Mouse (Mus musculus): Measurements from ENCODE around the gene Borcs8.
A peak's percentile ranks its signal among the peaks of the same experiment; 100 is the strongest.

Gene Borcs8

DNA sequence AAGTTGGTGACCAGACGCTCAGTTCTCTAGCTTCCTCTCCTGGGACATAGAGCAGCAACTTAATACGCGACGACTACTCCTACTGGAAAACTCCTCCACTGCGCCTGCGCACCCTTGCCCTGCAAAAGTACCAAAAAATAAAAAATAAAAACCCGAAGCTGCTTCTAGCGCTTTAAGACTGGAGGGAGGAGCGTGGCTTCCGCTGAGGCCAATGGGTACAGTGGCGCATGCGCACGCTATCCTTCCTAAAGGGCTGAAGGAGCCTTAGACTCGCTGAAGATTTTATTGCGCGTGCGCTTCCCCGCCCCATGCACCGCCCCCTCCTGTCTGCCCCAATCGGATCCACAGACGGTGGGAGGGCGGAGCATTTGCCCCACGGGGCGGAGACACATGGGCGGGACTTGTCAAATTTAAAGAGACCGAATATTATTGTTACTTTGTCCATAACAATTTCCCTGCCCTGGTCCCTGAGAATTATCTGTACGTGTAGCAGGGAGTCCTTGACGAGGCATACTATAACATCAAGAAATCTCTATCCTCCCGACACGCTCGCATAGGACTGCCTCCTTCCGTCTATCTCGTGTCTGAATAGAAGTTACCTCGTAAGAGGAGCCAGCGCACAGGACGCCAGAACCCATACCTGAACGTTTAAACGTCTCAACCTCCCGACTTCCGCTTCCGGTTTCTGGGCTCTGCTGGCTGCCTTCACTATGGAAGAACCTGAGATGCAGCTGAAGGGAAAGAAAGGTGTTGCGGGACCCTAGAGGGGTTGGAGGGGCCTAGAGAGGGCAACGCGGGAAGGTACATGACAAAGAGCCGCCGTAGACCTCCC is at the start of gene Borcs8, which contains the start of the genes Rfxank and Mef2b:
TSS of gene Borcs8 (plus strand) at position 474 of the 832 bp plus-strand sequence.
TSS of gene Rfxank (minus strand) at position 129 of the 832 bp plus-strand sequence.
TSS of gene Mef2b (plus strand) at position 686 of the 832 bp plus-strand sequence.
- peak; percentile 99 for DNase-seq (ENCODE audit: low read depth, low spot score)

- DNase-seq (ENCODE audit: low read depth, low spot score) = no peak
Observed at GRCm38 (mm10) chr8:70092786-70093185, 46.5 kb upstream of the Borcs8 start.

DNA sequence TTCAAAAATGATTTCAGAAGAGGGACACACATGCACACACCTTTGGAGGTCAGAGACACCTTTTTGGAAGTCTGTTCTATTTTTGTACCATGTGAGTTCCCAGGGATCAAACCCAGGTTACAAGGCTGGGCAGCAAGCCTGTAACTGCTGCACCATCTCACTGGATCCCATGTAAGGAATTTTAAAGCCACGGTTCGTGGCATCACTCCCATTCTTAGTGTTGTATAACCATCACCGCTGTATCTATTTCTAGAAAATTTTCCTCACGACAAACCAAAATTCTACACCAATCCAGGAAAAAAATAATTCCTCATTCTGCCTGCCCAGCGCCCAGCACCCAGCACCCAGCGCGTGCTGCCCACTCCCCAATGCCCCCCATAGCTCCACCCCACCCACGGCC is 40.0 kb upstream of the Borcs8 start:
- DNase-seq (ENCODE audit: low read depth, low spot score) = no peak

DNA sequence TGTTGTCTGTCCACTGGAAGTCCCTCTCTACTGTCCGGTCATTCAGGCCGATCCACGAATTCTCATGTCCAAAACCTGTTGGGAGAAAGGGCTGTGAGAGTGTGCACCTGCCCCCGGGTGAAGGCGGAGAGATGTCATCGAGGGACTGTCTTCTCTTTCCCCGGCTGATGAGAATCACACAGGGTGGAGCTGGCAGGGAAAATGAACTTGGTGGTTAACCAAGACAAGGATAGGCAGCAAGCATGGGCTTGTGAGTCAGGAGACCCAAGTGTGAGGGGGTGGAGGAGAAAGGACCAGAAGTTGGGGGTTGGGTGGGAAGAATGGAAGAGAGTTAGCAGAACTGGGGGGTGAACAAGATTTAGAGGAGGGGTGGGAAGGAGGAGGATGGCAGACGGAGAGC is 39.1 kb upstream of the Borcs8 start:
- no peak for DNase-seq (ENCODE audit: low read depth, low spot score)

- no peak for DNase-seq (ENCODE audit: low read depth, low spot score)
Observed at GRCm38 (mm10) chr8:70104506-70104905, 34.8 kb upstream of the Borcs8 start.

DNA sequence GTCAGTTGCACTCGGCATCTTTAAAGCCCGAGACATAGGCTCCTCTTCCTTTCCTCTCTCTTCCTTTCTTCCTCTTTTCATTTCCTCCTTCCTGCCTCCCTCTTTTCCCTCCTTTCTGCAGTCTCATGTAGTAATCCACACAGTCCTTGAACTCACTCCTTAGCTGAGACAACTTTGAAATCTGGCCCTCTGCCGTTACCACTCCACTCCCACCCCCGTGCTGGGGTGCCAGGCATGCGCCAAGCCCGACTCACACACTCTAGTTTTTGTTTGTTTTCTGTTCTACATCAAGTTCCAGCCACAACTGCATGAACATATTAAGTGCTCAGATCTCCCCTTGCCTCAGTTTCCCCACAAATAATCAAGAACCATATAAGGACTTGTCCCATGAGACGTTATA is 34.4 kb upstream of the Borcs8 start:
- DNase-seq (ENCODE audit: low read depth, low spot score) = no peak

DNA sequence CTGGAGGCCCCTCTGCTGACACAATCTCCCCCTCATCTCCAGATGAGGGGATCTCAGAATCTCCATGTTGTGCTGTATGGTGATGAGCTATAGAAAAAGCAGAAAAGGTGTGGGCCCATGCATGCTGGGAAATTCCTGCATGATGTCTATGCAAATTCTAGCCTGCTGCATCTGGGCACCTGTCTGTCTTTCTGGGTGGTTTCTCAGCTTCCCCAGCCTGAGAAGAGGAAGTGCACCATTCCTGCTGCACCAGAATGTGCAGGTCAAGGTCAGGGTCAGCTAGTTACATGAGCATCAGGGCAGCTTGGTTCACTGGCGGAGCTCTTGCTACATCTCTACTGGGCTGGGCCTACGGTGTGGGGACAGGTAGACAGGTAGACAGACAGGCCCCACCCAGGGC is 28.8 kb upstream of the Borcs8 start:
- no peak for DNase-seq (ENCODE audit: low read depth, low spot score)

DNA sequence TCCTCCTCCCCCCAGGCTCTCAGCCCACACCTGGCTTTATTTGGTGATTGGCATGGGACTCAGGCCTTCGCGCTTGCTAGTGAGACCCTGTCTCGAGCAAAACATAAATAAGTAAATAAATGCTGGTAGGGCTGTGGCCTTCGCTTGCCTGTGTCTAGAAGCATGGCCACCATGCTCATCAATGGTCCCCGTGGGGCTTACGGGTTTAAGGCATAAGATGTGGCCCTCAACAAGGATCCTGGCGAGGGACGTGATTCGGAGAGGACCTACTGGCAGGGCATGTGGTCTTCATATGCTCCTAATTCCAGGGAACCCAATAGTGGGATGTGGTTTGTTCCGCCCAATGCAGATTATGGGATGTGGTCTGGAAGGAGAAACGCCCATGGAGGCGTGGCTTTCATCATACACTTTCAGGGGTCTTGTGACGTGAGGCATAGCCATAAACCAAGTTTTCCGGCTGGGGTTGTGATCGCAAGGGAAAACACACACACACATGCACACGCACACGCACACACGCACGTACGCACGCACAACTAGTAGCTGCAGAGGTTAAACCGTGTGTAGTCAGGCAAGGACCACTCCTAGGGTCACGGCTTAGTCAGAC is 28.0 kb upstream of the Borcs8 start:
- no peak for DNase-seq (ENCODE audit: low read depth, low spot score)

DNA sequence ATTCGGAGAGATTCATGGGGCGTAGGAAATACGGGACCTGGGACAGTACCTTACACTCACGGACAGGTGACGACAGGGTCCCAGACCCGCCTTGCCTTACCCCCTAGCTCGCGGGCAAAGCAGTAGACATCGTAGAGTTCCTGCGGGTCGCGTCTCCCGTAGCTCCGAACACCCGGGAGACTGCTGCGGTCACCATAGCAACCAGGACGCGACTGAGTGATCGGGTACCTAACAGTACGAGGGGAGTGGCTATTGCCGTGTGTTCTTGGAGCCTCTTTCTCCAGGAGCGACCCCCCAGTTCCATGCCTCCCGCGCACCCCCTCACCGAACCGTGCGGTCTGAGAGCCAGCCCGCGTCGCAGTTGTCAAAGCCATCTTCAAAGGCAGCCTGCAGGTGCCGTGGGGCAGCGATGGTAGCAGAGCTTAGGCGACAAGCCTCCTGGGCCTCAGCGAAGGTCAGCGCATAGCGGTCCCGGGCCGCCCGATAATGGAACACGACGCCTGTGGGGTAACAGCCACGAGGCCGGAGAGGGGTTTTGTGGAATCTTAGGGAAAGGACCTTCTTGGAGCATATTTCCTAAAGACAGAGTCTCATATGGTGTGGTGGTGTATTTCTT is 26.8 kb upstream of the Borcs8 start:
- DNase-seq (ENCODE audit: low read depth, low spot score) = no peak

DNA sequence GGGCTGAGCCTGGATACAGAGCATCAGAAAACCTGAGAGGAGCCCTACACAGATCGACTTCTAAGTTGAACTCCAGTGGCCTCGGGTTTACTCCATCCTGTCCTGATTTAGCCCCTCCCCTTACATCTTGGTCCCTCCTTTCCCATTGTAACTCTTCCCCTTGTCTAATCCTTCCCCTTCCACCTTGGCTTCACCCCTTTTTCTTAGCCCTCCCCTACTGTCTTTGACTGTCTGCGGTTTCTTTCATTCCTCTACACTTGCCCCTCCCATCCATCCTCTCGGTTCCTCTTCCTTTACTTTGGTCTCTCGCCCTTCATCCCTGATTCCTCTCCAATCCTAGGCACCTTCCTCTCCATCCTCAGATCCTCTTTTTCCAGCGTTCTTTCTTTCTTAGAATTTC is 24.8 kb upstream of the Borcs8 start:
- no peak for DNase-seq (ENCODE audit: low read depth, low spot score)

DNA sequence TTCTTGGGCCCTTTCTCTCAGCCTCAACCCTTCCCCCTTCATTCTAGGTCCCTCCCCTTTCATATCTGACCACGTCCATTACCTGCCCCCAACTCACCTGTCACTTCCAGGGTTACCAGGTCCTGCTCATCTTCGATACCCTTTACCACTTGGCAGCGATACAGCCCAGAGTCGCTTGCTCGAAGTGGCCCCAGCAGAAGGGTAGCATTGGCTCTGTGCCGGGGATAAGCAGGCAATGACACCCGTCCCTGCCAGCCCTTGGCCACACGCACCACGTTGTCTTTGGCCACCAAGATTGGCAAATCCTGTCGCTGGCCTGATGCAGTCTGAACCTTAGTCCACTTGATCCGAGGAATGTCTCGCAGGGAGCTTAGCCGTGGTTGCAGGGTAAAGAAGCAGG is 24.4 kb upstream of the Borcs8 start:
- DNase-seq (ENCODE audit: low read depth, low spot score) = no peak

DNA sequence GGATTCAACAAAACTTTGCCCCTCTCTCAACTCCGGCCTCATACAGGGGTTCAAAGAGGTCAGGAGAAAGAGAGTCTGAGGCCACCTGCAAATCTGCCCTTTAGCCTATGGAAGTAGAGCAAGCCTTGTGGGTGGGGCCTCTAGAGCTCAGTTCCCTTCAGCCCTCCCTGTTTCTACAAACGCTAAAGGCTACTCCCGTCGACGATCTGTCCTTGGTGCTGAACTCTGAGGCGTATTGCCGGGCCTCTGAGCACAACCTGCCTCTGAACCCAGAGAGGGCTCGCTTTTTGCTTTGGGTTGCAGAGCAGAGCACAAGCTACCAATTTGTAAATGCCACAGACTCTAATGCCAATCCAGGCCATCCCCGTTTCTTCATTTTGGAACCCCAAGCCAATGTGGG is 21.7 kb upstream of the Borcs8 start:
- no peak for DNase-seq (ENCODE audit: low read depth, low spot score)

- no peak for DNase-seq (ENCODE audit: low read depth, low spot score)
Observed at GRCm38 (mm10) chr8:70118726-70119700, 20.3 kb upstream of the Borcs8 start.

GRCm38 (mm10) chr8:70120667-70121066 is 18.6 kb upstream of the Borcs8 start, which contains the start of gene Ncan:
Gene Ncan (minus strand): TSS chr8:70120873.
- no peak for DNase-seq (ENCODE audit: low read depth, low spot score)

DNA sequence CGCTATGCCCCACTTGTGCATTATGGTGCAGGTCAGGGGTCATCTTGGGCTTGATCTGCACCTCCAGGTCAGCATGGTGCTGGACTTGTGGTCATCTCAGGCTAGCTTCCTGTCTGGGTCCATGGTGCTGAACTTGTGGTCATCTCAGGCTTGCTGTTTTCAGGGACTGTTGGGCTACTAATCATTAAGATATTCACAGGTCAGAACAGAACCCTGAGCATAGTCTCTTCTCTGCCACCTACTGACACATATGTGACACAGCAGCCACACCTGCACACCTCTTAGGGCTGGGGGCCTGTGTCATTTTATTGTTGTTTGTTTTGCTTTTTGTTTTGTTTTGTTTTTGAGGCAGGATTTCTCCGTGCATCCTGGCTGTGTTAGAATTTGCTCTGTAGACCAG is 16.4 kb upstream of the Borcs8 start:
- no peak for DNase-seq (ENCODE audit: low read depth, low spot score)

GRCm38 (mm10) chr8:70124992-70125391 is 14.3 kb upstream of the Borcs8 start:
- DNase-seq (ENCODE audit: low read depth, low spot score) = no peak

DNA sequence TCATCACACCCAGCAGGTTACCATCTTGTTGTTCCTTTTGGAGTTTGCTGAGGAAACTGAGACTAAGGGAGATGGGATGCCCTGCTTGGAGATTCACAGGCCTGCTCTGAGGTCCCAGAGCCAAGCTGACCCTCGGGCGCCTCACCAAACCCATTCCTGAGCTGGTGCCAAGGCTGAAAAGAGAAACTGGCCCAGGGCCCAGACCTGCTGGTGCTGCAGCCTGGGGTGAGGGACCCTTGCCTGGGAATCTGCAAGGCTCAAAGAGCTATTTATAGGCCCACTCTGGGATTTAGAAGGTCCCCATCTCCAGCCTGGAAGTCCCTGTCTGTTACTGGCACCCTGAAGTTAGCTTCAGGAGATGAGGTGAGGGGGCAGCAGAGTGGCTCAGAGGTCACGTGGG is 10.9 kb upstream of the Borcs8 start:
- no peak for DNase-seq (ENCODE audit: low read depth, low spot score)

DNA sequence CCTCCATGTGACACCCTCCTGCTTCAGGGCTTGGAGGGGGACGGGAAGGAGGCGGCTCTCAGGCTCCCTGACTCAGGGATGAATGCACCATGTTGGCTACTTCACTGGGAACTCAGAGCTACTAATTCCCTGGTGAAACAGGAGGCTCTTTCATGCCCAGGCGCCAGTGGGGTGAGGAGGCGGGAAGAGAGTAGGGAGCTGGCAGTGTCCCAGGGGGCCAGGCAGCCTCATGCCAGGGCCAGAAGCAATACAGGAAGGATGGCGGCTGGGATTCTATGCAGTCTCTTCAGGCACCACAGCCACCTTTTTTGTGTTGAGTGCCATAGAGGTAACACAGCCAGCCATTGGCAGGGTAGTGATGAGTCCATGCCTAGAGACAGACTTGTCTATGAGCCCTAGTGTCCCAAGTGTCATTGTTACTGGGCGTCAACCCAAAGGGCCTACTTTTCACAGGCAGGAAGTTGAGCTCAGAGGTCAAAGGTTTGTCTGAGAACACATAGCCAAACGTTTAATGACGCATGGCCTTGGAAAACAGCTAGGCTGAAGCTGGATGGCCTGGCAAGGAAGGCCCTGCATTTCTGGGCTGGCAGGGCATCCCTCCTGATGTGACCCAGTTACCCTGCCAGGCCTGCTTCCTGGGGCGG is 9.9 kb upstream of the Borcs8 start:
- DNase-seq (ENCODE audit: low read depth, low spot score) = no peak

GRCm38 (mm10) chr8:70130066-70130465 is 9.2 kb upstream of the Borcs8 start:
- DNase-seq (ENCODE audit: low read depth, low spot score) = no peak

GRCm38 (mm10) chr8:70131166-70131883 is 8.0 kb upstream of the Borcs8 start, which contains the start of gene Nr2c2ap:
Gene Nr2c2ap (plus strand): TSS chr8:70131333.
- DNase-seq (ENCODE audit: low read depth, low spot score) = peak; percentile 68
